Mouse (Mus musculus) T-cell, adult 2 months (primary cell): ENCODE results near the gene Itpr2.
A peak's percentile ranks its signal among the peaks of the same experiment; 100 is the strongest.

Experiments used
- DNase-seq: peaks from one replicate; pipeline ENCODE4 v3.0.0; 2022; ENCODE audit warnings: low spot score

Itpr2 gene

DNA sequence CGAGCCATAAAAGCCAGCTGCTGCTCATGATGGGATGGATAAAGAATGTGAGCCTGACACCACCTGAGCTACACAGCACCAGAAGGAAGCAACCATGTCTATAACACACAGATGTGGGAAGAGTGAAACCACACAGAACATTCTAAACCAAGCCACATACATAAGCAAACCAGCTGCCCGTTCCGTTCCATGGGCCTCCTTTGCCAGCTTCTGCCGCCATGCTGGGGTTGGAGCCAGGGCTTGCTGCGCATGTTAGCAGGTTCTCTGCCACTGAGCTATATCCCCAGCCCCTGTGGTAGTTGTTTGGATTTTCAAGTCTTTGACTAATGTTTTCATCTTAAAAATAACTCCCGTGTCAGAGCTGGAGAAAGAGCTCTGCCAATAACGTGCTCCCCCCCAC is 87.9 kb downstream of the Itpr2 start:
- no peak for DNase-seq

DNA sequence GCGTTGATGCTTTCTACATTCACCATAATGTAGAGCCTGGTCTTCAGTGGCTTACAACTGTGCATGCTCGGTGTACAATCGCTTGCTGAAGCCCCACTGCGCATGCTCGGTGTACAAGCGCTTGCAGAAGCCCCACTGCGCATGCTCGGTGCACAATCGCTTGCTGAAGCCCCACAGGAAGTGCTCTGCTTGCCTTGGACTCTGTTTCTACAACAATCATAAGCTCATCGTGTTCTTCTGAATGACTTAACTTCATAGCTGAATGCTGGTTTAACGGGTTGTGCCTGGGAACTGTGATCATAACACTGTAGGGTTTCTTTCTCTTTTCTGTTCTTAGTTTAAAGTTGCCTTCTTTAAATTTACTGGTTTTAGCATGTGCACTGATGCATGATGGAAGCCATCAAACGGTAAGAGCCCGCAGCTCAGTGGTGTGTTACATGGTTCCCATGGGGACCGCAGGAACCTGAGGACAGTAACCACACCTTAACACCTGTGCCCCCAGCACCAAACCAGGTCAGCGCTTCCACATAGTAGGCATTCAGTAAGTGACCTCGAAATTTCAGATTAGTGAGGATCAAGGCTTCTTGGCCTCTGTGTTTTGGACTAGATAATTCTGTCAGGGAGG is 90.5 kb downstream of the Itpr2 start:
- DNase-seq, result no peak

DNA sequence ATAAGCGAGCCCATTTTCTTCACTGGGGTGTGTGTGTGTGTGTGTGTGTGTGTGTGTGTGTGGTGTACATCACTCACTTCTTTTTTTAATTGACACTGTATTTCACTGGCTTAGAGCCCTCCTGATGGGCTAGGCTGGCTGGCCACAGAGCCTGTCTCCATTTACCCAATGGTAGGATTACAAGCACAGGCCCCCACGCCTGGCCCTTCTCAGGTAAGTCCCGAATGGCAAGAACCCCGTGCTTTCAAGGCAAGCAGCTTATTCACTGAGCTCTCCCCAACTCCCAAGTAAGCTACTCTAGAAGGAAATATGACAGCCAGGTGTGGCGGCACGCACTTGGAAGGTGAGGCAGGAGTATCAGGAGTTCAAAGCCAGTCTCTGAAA is 91.6 kb downstream of the Itpr2 start:
- DNase-seq, result no peak

DNA sequence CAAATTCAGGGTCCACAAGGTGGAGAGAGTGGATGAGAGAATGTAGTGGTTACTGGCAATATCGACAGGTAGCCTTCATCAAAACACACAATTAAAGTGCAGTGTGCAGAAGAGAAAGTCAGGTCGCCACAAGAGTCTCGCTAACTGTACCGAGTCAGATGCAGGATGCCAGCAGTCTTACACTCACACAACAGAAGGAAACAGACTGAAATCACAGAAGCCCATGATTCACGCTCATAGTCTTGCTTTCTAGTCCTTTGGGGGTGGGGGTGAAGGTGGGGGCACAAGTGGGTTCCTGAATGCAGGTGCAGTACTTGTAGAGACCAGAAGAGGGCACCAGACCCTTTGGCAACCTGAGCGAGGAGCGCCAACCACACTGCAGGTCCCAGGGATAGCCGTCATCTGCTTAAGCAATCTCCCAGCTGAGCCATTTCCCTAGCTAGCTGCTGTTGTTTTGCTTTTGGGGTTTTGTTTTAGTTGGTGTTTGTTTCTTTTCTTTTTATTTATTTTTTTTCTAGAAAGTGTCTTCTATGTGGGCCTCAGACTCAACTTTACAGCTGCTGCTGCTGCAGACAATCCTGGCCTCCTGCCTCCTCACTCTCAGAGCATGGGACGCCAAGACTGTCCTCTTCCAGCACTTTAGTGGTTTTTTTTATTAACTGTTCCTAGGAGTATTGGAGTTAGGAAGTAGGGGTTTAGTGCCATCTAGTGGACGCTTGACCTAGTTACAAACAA is 92.2 kb downstream of the Itpr2 start:
- DNase-seq, result peak; percentile 77

DNA sequence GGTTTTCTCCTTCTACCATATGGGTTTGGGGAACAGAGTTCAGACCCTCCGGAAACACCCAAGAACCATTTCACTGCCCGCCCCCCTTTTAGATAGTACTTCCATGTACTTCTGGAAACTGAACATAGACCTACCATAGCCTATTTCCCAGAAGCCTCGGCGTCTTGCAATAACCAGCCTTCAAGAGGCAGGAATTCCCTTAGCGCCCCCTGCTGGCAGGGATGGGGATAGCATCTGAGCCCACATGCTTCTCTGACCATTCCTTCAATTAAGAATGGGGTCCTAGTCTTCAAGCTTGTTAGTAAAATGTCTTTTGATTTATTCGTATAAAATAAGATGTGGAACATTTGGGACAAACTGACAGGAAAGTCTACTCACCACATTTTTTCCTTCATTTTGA is 96.6 kb downstream of the Itpr2 start:
- DNase-seq, result peak; percentile 23

DNA sequence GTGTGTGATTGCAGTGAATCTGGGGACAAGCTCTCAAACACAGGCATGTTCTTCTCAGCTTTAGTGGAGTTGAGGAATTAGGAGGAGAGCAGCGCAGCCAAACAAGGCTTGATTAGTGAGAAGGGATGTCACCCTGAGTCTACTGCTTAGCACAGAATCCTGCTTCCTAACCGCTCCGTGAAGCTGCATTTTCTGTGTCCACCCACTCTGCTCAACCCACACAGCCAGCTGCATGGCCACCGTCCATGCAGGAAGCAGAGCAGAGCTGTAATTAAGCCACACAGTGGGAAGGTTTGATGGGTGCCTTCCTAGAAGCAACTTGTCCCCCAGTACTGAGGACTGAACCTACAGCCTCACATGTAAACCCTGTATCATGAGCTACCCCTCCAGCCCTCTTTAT is 97.1 kb downstream of the Itpr2 start:
- no peak for DNase-seq

DNA sequence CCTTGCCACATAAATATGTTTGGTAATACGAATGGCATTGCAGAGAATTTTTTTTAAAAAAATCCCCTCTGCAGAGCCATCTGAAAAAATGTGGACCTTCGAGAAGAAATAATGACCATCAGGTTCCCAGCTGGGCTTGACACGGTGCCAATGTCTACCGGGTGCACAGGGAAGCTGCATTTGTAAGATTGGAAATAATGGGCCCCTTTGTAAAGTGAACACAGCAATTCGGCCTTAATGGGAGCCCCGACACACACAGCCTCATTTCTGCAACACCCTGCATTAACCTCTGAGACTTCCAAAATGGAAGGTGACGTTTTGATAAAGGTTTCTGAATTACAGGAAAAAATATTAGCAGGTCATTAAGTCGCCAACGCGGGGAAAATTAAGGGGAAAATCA is 97.9 kb downstream of the Itpr2 start:
- no peak for DNase-seq

DNA sequence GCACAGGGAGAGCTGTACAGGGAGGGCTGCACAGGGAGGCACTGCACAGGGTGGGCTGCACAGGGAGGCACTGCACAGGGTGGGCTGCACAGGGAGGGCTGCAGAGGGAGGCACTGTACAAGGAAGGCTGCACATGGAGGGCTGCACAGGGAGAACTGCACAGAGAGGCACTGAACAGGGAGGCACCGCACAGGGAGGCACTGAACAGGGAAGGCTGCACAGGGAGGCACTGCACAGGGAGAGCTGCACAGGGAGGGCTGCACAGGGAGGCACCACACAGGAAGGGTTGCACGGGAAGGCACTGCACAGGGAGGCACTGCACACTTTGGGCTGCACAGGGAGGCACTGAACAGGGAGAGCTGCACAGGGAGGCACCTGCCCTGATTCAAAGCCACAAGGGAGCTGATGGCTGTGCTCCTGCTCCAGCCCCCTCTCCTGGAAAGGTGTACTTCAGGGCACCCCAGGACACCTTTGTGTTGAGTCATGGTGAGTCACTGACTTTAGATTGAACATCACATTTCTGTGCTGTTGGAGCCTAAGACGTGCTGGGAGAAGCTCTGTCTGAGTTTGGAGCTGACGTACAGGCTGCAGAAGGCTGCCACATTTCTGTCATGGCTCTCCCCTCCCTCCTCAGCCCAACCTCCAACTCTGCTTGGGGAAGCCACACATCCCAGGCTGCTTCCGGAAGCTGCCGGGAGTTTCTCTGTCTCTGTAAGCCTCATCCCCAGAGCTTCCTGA is 98.9 kb downstream of the Itpr2 start:
- no peak for DNase-seq

DNA sequence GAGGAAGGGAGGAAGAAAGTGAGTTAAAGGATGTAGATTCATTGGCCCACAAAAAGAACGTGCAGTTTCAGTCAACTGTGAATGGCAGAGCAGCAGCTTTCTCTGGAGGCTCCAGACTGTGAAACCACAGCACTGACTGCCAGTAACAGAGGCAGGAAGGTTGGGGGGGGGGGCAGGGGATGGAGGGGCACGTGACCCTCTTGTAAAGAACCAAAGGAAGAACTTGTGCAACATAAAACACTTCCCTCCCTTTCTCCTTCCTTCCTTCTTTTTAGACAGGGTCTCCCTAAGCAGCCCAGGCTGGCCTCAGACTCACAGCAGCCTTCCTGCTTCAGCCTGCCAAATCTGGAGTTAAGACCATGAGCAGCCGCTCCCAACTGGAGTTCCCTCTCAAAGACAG is 104.2 kb downstream of the Itpr2 start:
- no peak for DNase-seq

DNA sequence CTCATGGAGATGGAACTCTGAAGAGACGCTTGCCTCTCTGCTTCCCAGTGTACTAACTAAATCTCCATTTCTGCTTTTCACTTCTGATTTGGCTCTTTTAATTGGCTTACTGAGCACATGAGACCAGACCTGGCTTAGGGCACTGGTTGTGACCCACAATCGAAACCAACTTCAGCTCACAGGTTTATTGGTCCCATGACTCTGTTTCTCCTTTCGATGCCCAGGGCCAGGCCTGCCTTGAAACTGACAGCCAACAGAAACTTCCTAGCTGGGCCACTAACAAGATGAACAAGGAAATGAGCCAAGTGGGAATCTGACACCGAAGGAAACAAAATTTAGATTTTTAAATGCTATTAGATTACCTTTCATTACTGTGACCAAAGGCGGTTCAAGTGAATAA is 105.8 kb downstream of the Itpr2 start:
- no peak for DNase-seq

DNA sequence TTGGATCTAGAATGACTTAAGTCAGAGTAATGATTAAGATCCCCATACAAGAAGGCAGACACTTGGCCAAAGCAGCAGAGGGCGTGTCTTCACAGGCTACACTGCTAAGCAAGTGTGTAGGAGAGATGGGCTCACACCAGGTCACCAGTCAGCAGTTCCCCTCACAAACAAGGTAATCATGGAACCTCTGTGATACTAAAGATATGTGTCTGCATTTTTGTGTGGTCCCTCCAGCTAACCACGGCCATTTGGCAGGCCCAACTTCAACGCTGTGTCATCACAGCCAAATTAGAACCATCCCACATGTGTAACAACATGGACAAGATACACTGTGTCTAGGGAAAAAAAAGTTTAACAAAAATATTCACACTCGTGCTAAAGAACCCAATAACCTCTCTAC is 106.4 kb downstream of the Itpr2 start:
- no peak for DNase-seq

DNA sequence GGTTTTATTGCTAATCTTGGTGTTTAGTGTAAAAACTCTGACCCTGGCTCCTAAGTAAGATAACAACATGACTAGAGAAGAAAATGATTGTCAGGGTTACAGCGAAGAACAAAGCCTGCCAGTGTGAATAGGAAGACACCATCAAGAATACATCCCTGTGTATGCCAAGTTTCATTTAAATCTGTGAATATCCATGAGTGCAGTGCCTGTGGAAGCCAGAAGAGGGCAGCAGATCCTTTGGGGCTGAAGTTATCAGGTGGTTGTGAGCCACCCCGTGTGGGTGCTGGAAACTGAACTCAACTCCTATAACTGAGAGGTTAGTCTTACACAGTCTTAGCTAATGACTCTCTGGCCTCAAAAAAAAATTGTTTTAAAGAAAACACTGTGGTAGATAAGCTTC is 109.8 kb downstream of the Itpr2 start:
- no peak for DNase-seq

DNA sequence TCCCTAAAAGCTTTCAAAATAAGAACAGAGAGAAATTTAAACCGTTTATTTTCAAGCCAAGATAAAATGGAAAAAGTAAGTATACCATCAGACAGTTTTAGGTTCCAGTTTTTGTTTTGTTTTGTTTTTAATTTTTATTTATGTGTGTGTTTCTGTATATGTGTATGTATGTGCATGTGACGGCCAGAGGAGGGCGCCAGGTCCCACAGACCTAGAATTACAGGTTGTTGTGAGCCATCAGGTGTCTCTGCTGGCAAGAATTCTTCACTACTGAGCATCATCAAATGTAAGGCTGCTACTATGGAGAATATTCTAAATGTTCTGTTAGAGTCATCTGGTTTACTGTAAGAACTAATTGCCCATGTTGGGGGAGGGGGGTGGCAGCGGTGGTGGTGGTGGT is 111.9 kb downstream of the Itpr2 start:
- DNase-seq, result no peak

DNA sequence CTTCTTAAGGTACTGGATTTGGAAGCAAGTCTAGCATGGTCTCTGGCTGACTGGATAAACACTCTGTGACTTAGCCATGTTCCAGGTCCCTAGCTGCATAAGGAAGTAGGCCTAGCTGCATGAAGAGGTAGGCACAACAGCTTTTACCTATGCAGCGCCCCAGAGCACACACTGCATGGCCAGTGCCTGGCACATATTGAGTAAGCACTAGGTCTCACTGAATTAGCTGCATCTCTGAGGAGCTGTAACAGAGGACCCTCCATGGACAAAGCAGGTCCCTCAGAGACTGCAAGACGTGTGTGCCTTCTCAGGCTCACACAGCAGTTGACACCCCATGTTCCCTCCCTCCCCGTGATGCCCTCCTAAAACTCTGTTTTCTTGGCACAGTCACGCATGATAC is 114.0 kb downstream of the Itpr2 start:
- no peak for DNase-seq

DNA sequence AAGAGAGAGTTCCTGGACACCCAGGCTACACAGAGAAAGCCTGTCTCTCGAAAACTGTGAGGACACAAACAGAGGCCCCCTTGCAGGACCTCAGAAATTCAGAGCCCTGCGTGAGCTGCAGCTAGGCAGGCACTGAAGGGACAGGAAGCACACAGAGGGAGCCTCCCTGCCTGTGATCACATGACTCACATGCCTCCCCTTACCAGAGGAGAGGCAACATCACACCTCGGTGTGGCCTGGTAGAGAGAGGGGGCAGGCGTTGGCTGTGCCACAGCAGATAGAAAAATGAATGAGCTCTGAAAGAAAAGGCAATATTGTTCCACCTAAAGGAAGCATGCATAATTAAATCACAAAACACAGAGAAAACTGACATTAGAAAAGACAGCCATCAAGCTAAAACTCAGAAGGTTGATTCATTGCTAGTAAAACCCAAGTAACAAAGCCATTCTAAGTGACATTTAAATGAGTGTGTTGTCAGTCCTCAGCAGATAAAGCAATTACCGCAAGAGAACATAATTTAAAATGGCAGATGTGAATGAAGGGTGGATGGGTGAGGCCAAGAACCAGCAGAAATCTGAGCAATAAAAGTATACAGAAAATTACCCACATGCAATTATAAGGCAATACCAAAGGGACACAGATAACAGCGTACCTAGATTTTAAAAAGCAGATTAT is 114.8 kb downstream of the Itpr2 start:
- DNase-seq, result no peak

DNA sequence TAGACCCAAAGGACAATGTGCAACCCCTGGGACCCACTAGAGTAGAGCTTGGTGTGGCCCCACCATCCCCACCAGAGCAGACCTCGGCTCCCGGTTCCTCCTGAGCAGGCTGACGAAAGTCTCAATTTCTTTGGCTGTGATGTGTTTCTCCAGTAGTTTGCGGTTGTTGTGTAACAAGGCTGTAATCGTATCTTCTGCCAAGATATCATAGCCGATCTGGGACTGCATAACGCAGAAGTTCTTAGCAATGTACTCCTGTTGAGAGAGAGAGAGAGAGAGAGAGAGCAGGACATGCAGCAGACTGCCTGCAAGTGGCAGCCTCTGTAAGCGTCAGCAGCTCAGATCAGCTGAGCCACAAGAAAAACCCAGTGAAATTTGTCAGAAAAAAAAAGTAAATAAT is 122.8 kb downstream of the Itpr2 start:
- no peak for DNase-seq

DNA sequence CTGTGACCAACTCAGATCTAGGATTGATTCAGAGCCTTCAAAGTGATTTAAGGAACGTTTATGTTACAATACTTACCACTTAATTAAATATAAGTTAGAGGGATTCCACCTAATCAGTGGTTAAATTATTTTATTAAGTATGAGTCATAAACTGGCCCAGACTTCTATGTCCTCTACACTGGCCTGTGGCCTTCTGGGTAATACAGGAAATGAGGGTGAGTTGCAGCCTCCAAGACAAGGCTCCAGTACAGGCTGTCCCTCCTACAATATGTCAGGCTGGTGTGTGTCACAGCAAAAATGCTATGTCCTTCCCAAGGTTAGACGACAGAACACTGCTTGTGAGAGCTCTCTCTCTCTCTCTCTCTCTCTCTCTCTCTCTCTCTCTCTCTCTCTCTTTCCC is 130.5 kb downstream of the Itpr2 start:
- DNase-seq, result no peak

DNA sequence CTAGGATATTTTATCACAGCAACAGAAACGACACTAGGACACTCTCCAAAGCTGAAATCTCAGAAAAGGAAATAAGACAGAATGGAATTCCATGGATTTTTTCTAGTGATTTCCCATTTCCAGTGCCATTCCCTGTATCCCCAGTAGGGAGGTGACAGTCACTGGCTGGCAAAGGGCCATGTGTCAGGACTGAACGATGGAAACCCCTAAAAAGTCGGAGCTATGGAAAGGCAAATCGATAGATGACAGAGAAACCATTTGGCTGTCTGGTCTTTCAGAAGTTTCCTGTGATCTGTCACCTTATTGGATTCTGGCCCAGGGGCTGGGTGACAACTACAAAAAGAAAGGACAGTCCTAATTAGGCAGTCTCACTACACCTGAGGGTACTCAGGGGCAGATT is 135.8 kb downstream of the Itpr2 start:
- no peak for DNase-seq

DNA sequence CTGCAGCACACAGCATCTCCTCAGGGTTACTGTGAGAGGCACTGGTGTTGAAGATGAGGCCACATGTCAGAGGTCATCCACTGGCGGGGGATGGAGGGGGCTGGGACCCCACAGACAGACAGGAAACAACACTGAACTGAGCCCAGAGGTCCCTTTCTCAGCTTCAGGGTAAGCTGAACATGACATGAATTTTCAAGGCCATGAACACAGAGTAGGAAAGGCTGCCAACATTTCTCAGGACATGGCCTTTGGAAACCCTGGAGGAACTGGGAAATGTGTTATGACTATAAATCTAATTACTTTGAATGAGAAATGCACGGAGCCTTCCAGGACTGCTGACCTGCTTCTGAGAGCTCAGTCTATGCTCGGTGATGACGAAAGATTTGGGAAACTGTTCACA is 144.1 kb downstream of the Itpr2 start:
- no peak for DNase-seq

DNA sequence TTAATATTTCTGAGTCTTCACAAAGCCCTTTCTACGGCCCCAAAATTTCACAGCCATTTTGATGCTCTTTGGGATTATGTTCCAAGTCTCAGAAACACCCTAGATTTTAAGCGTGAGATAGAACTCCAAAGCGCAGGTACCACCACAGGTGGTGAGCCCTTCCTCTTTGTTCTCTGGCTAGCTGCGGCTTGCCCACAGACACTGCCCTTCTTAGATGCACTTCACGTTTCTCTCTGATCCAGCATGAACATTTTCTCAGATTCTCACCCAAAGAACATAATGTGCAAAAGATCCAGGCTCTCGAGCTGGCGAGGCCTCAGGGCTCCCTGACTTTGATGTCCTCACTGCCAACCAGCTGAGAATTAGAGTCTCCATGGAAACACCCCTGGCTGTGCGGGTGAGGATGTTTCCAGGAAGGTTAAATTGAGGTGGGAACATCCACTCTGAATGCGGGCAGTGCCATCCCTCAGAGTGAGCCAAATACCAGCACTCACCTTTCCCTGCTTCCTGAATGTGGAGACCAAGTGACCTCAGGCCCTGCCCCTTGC is 149.7 kb downstream of the Itpr2 start:
- DNase-seq, result no peak

DNA sequence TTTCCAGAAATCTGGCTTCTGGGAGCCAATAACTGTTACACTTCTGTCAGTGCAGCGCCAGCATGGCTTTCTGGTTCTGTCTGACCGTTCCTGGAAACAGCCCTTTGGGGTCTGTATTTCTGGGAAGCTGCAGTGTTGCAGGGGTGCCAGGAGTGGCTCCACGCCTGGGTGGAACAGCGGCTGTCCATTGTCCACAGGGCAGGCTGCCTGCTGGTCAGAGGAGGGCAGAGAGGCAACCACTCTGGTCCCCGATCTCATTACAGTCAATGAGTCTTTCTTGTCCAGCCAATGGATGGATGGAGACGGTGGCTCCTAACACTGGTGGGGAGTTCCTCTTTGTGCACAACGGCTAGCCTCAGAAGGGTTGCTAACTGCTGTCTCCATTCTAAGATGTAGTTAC is 150.2 kb downstream of the Itpr2 start:
- DNase-seq, result no peak

DNA sequence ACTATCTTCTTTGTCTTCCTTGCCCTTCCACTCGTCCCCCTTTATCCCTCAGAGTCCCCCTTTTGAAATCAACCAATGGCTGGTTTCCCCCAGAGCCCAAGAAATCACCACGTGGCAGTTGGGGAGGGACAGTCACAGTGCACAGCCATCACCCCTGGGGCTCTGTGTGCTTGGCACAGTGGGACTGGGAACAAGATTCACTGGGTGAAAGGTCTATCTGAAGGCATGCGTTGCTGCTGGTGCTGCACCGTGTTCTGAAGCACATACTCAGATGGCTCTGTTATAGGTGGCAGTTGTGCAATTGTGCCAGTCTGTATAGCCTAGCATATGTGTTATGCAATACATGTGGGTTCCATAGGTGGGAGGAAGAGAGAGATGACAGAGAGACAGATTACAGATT is 154.5 kb downstream of the Itpr2 start:
- no peak for DNase-seq
